Mouse (Mus musculus) forebrain, postnatal 0 days (tissue): ENCODE results near the gene Ano3. TPM values are rescaled to one million over a fixed set of nuclear protein-coding genes. Genes with fewer than 3 reads are reported as not detected.

Experiments
- ATAC-seq: fragments of 200-750 bp; cut with Nextera tagmentation; 2 replicates; pipeline ENCODE4 v1.8.0; 2017; ENCODE audit warnings: mild to moderate bottlenecking, moderate library complexity
- DNase-seq: peaks from one replicate; pipeline ENCODE4 v3.0.0-alpha.2; 2015
- H3K27ac ChIP-seq: fragments of 300-500 bp; sonication (generic); 2 replicates; pipeline ENCODE4 v1.5.1; 2014; ENCODE audit warnings: low read depth, mild to moderate bottlenecking, antibody characterized with exemption, low read length, moderate library complexity, mixed read lengths
- H3K27me3 ChIP-seq: fragments of 300-500 bp; sonication (generic); 2 replicates; pipeline ENCODE4 v1.6.1; 2014; ENCODE audit warnings: mild to moderate bottlenecking, low read length, mixed read lengths; ENCODE audit not compliant: insufficient read depth
- H3K36me3 ChIP-seq: fragments of 300-500 bp; sonication (generic); 2 replicates; pipeline ENCODE4 v1.6.1; 2014; ENCODE audit warnings: mild to moderate bottlenecking, moderate library complexity; ENCODE audit not compliant: insufficient read depth
- H3K4me1 ChIP-seq: fragments of 300-500 bp; sonication (generic); 2 replicates; pipeline ENCODE4 v1.6.1; 2014; ENCODE audit warnings: antibody characterized with exemption; ENCODE audit not compliant: insufficient read depth
- H3K4me2 ChIP-seq: fragments of 300-500 bp; sonication (generic); 2 replicates; pipeline ENCODE4 v1.6.1; 2014; ENCODE audit warnings: low read depth, mild to moderate bottlenecking, moderate library complexity
- H3K4me3 ChIP-seq: fragments of 300-500 bp; sonication (generic); 2 replicates; pipeline ENCODE4 v1.5.1; 2014; ENCODE audit warnings: low read depth, low read length, mixed read lengths
- H3K9ac ChIP-seq: fragments of 300-500 bp; sonication (generic); 2 replicates; pipeline ENCODE4 v1.6.1; 2014; ENCODE audit warnings: mild to moderate bottlenecking
- H3K9me3 ChIP-seq: fragments of 300-500 bp; sonication (generic); 2 replicates; pipeline ENCODE4 v1.6.1; 2016; ENCODE audit warnings: low read length
- CTCF ChIP-seq: sonication (generic); IDR thresholded peaks from 2 replicates; pipeline ENCODE4 v1.5.1; 2016; ENCODE audit warnings: antibody characterized with exemption, control low read depth, low read depth
- WGBS: fragments of 180-500 bp; shearing (Covaris S2); extraction: QIAGEN DNeasy Blood & Tissue Kit; methylation state at CpG from one replicate; pipeline ENCODE4 v1.1.7; 2014; 5-methylcytosine and 5-hydroxymethylcytosine counted together
- polyA plus RNA-seq: library from polyadenylated mRNA; unstranded; fragments of >200 nt; fragmentation: Nextera tagmentation; extraction: Ambion mirVana; gene quantifications from 2 replicates; pipeline ENCODE4 v1.2.1, GENCODE M21; 2015
- total RNA-seq: library from RNA; depleted of rRNA; stranded (reverse); fragments of >200 nt; gene quantifications from 2 replicates; pipeline ENCODE4 v1.2.3, GENCODE M21; 2014

The Ano3 gene
- total and polyA plus RNA-seq, 2 experiments from 2014 or later: 0.96 to 3.0 TPM

GRCm38 (mm10) chr2:110814964-110815363, 135.8 kb downstream of the Ano3 start:
- WGBS: 90% methylated on average over 1 of the region's 1 CpGs

GRCm38 (mm10) chr2:110806302-110807093, 144.2 kb downstream of the Ano3 start:
- Histone ChIP-seq H3K27me3 (no peaks in the 10 kb centered on the region), H3K36me3 (no peaks in the 10 kb centered on the region), H3K4me1 (no peaks in the 10 kb centered on the region), H3K4me2 (no peak overlapping the region), H3K27ac (no peak overlapping the region), H3K4me3 (no peak overlapping the region), H3K9me3 (no peaks in the 10 kb centered on the region), H3K9ac (no peak overlapping the region)
- DNase-seq (no peak), ATAC-seq (no peak)
- WGBS: 74% methylated on average over 5 of the region's 5 CpGs
- no peak for TF ChIP-seq CTCF

More at GRCm38 (mm10) chr2:110814964-110815363, 135.8 kb downstream of the Ano3 start:
- H3K9ac ChIP-seq: no peak overlapping the region
- no peaks in the 10 kb centered on the region for H3K27me3 ChIP-seq
- H3K9me3 ChIP-seq: no peaks in the 10 kb centered on the region
- no peak for DNase-seq
- no peak overlapping the region for H3K4me2 ChIP-seq
- ATAC-seq: no peak
- no peak overlapping the region for H3K27ac ChIP-seq
- TF ChIP-seq CTCF: no peak
- no peak overlapping the region for H3K4me3 ChIP-seq
- H3K4me1 ChIP-seq: no peaks in the 10 kb centered on the region
- no peaks in the 10 kb centered on the region for H3K36me3 ChIP-seq

DNA sequence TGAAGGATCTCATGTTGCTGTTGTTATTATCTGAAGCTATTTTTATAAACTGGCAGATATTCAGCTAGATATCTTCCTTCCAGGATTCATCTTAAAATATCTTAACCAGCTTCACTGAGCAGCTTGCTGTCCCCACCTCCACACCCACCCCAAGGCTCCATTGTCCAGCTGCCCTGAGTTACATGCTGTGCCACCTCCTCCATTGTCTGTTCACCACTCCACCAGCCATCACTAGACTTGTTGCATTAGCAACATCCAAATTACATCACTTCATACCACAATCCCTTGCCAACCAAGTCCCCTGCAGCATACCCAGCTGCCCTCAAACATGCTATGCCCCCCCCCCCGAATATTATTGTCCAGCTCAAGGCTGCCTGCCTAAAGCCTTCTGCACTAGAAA, 154.8 kb downstream of the Ano3 start:
- H3K9me3 ChIP-seq: no peaks in the 10 kb centered on the region
- H3K36me3 ChIP-seq: no peaks in the 10 kb centered on the region
- no peaks in the 10 kb centered on the region for H3K27me3 ChIP-seq
- ATAC-seq (no peak), DNase-seq (no peak)
- no peak overlapping the region for H3K4me3 ChIP-seq
- H3K9ac ChIP-seq: no peak overlapping the region
- H3K4me1 ChIP-seq: no peaks in the 10 kb centered on the region
- TF ChIP-seq CTCF: no peak
- H3K27ac ChIP-seq: no peak overlapping the region
- 90% methylated on average over 1 of the region's 1 CpGs for WGBS
- H3K4me2 ChIP-seq: no peak overlapping the region

DNA sequence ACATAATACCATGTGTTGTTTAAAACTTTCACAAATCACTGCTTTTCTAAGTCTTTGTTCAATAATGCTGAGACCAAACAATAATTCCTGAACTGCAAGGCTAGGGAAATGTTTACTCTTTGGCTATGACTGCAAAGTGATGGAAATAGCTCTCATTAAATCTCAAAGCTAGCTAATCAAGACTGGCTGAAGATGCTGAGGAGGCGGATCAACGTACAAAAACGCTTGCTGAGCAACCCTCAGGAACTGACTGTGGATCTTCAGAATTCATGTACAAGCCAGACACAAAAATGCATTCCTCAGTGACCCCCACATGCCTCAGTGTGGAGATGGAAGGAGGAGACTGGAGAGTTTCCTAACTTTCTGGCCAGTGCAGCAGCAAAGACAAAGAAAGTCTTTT, 155.3 kb downstream of the Ano3 start:
- no peak overlapping the region for H3K4me2 ChIP-seq
- DNase-seq (no peak), ATAC-seq (peak; percentile 58)
- H3K9me3 ChIP-seq: no peaks in the 10 kb centered on the region
- H3K4me1 ChIP-seq: no peaks in the 10 kb centered on the region
- no peaks in the 10 kb centered on the region for H3K27me3 ChIP-seq
- TF ChIP-seq CTCF: no peak
- WGBS: 57% methylated on average over 3 of the region's 3 CpGs
- no peak overlapping the region for H3K27ac ChIP-seq
- no peak overlapping the region for H3K4me3 ChIP-seq
- no peak overlapping the region for H3K9ac ChIP-seq
- H3K36me3 ChIP-seq: no peaks in the 10 kb centered on the region

DNA sequence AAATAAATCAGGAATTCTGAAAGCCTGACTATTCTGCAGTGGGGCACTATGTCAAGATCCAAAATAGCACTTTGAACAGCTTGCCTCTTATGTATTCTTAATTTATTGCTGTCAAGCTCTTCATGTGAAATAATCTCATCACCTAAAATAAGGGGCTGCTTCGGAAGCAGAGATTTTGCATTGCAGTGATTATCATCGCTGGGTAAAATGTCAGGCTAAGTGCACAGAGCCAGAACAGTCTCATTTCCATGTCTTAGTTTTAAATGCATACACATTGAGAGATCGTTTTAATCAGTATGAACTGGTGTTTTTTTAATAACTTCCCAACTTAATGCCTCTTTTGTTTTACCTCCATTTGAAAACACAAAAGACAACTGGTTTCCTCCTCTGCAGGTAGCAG, 163.3 kb downstream of the Ano3 start:
- Histone ChIP-seq H3K9me3 (no peaks in the 10 kb centered on the region), H3K27me3 (no peaks in the 10 kb centered on the region), H3K4me3 (no peak overlapping the region), H3K36me3 (no peaks in the 10 kb centered on the region), H3K9ac (no peak overlapping the region), H3K27ac (no peak overlapping the region), H3K4me1 (no peaks in the 10 kb centered on the region), H3K4me2 (no peak overlapping the region)
- DNase-seq (peak; percentile 34), ATAC-seq (peak; percentile 83)
- 52% methylated on average over 3 of the region's 3 CpGs for WGBS
- TF ChIP-seq CTCF: no peak

DNA sequence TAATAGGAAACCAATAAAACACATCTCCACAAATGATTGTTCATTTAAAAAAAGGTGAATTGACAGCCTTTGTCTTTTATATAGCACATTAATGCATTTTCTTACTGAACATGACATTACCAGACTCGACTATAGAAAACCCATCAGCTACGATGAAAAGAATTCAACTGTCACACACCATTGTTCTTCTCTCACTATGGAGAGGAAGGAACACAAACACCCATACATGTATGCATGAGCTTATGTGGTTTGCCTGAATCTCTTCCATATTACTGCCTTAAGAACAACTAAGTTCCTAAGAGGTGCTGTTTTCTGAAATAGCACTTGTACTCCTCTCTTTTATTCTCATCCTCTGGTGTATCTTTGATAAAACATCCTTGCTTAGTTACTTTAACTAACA, 191.3 kb downstream of the Ano3 start:
- TF ChIP-seq CTCF: no peak
- Histone ChIP-seq H3K27me3 (no peaks in the 10 kb centered on the region), H3K4me2 (no peak overlapping the region), H3K4me1 (no peaks in the 10 kb centered on the region), H3K4me3 (no peak overlapping the region), H3K36me3 (no peaks in the 10 kb centered on the region), H3K9ac (no peak overlapping the region), H3K27ac (no peak overlapping the region), H3K9me3 (no peaks in the 10 kb centered on the region)
- DNase-seq (peak; percentile 6), ATAC-seq (peak; percentile 90; the same call in 1 of the 2 replicates)
- 35% methylated on average over 2 of the region's 2 CpGs for WGBS

DNA sequence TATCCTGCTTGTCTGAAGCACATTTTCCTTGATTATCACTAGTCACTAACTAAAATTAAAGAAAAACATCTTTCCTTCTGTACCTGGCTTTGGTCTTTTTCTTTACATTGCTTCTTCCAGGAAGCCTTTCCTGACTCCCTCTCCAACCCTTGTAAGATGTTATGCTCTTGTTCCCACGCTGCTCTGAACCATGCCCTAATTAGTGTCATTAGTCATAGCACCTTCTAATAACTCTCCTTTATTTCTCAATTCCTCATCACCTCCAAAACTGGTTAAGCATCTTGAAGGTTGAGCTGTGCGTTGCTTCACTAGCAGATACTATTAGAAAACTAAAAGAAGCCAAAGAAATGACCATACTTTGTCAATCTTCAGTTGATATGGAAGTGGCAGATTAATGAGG, 193.2 kb downstream of the Ano3 start:
- H3K9ac ChIP-seq: no peak overlapping the region
- ATAC-seq: no peak
- no peak for DNase-seq
- no peaks in the 10 kb centered on the region for H3K27me3 ChIP-seq
- H3K4me3 ChIP-seq: no peak overlapping the region
- H3K4me1 ChIP-seq: no peaks in the 10 kb centered on the region
- no peak for TF ChIP-seq CTCF
- H3K27ac ChIP-seq: no peak overlapping the region
- no peaks in the 10 kb centered on the region for H3K36me3 ChIP-seq
- WGBS: 63% methylated on average over 2 of the region's 2 CpGs
- no peak overlapping the region for H3K4me2 ChIP-seq
- no peaks in the 10 kb centered on the region for H3K9me3 ChIP-seq
